Mouse (Mus musculus) heart, postnatal 0 days (tissue): ENCODE results near the gene Ticam1.

Experiments
- CTCF ChIP-seq: IDR thresholded peaks from 2 replicates; pipeline ENCODE4 v1.5.1; 2016; ENCODE audit warnings: antibody characterized with exemption, control low read depth, low read depth
- EP300 ChIP-seq: IDR thresholded peaks from 2 replicates; pipeline ENCODE4 v1.6.1; 2016; ENCODE audit warnings: antibody characterized with exemption, low read depth

- TF ChIP-seq CTCF (peak; percentile 51), EP300 (no peak)
Observed at GRCm38 (mm10) chr17:56305826-56306225, 29.2 kb upstream of the Ticam1 start.
